Mouse (Mus musculus) ES-Bruce4 (cell line): Measurements from ENCODE around the gene Tia1.

Experiments
- CTCF ChIP-seq: IDR thresholded peaks from one replicate; pipeline ENCODE4 v1.8.1; 2011; ENCODE audit warnings: low read depth, low read length
- EP300 ChIP-seq: IDR thresholded peaks from 2 replicates; pipeline ENCODE4 v1.6.1; 2011; ENCODE audit warnings: low read depth, low read length; ENCODE audit not compliant: insufficient read depth
- POLR2A ChIP-seq: IDR thresholded peaks from one replicate; pipeline ENCODE4 v1.8.1; 2011; ENCODE audit warnings: low read length; ENCODE audit not compliant: insufficient read depth

DNA sequence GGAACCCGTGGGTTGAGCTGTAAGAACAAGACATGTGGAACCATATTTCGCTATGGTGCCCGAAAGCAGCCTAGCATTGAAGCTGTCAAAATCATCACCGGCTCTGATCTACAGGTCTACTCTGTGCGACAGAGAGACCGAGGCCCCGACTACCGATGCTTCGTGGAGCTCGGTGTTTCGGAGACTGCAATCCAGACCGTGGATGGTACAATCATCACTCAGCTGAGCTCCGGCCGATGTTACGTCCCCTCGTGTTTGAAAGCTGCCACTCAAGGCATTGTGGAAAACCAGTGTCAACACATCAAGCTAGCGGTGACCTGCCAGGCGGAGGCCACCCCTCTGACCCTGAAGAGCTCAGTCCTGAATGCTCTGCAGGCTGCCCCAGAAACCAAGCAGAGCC, 41.5 kb downstream of the Tia1 start:
- TF ChIP-seq POLR2A, result no peak
- no peak for TF ChIP-seq CTCF
- no peak for TF ChIP-seq EP300
